Mouse (Mus musculus): ENCODE results near the gene Bicd2.

Bicd2 gene

DNA sequence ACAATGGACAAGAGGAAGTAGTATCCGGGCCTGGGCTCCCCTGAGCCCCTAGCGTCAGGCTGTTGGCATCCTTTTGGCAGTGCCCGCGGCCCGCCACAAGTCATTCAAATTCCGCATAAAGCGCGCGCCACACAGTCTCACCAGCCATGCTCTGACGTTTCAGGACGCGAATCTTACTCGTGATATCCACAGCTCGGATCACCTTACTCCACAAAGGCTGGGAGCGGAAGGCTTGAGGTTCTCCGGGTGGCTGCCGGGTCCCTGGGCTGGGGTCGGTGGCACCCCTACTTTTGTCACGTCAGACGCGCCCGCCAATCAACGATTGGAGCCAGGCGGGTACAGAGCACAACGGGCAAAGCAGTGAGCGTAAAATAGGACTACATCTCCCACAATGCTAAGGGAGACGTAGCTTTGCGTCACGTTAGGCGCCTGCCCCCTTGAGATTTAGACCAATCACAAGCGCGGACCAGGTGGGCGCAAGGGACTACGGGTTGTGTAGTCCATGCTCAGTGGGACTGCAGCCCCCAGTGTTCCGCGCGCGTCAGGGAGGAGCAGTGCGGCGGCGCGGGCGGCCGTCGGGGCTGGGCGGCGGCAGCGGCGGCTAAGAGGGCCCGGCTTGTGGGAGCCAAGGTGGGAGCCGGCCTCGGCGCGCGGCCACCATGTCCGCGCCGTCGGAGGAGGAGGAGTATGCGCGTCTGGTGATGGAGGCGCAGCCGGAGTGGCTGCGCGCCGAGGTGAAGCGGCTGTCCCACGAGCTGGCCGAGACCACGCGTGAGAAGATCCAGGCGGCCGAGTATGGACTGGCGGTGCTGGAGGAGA lies at the start of gene Bicd2:
TSS of gene Bicd2 (plus strand) at position 574 of the 819 bp plus-strand sequence.
- DNase-seq (ENCODE audit: low read depth, low spot score): peak; percentile 96

GRCm38 (mm10) chr13:49291949-49292348 lies 49.4 kb upstream of the Bicd2 start:
- no peak for DNase-seq (ENCODE audit: low read depth, low spot score)

GRCm38 (mm10) chr13:49294108-49294507 lies 47.3 kb upstream of the Bicd2 start:
- DNase-seq (ENCODE audit: low read depth, low spot score): no peak

DNA sequence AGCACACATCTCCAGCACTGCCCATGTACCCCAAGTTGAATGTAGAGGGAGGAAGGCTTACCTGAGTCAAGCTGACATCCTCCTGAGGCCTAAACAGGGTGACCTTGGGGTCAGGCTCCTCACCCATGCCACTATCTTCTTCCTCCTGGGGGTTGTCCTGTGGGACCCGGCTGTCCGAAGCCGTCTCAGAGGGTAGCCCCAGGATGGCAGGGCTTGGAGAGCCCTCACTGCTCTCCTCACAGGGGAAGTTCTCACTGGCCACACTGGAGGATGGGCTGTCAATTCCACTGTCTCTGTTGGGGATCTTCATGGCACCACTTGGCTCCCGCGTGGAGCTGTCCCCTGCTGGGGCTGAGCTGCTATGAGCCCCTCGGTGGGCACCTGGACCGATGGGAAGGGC lies 45.1 kb upstream of the Bicd2 start:
- DNase-seq (ENCODE audit: low read depth, low spot score): no peak

- no peak for DNase-seq (ENCODE audit: low read depth, low spot score)
Observed at GRCm38 (mm10) chr13:49298514-49299381, 42.6 kb upstream of the Bicd2 start.

DNA sequence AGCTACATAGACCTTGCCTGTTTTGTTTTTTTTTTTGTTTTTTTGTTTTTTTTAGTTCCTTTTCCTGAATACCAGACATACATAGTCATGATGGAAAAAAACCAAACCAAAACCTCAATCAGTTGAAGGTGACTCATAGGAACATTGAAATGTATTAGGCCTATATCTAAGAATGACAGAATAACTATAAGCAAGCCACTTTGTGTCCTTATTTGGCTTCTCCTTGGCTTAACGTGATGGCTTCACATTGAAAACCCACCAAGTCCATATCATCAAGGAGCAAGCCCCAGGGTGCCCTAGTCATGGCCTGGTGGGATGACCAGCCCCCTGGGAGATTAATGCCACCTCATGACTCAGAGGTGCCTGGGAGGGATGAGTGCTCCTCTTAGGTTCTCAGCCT lies 40.6 kb upstream of the Bicd2 start:
- DNase-seq (ENCODE audit: low read depth, low spot score): no peak

DNA sequence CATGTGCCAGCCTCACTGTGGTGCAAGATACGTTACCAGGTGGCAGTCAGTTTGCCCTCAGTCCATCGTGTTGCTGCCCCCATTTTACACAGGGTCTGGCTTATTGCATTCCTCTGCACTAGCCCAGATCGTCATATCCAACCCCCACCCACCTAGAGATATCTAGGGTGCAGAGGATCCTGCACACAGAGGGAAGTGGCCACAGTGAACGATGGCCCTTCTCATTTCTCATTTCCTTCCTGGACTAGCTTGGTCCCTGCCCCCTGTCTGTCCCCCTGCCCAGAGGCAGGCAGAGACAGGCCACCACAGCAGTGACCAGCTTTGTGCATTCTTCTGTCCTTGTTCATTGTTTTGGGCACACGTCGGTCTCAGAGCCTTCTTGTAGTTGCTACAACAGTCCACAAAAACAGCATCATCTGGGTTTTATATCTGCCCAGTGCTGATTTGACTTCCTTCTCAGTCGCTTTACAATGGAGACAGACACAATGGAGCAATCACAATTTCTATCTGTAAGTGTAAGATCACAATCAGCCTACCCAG lies 34.5 kb upstream of the Bicd2 start:
- DNase-seq (ENCODE audit: low read depth, low spot score): no peak

DNA sequence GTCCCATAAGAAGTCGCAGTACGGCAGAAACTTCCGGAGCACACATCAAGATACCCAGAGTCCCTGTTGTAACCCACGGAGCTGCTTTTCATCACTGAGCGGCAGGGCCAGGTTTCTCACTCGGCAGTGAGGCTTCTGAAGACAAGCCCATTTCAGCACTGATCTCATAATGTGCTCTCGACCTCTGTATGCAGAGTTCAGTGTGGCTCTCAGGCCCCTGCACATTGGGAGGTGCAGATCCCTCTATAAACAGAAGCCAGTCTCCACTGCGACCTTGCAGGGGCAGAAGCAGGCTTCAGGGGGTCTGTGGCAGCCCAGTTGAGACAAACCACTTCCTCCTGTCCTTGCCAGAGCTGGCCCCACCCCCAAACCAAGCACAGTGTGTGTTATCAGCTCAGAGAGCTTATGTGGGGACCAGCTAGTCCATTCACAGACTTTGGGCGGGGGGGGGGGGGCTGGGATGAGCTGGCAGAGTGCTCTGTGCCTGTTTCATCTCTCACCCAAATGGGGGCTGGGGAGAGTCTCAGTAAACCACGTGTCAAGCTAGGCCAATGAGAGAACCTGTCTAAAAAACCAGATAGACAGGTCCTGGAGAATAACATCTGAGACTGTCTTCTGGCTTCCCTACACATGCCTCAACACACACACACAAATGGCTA lies 33.9 kb upstream of the Bicd2 start:
- no peak for DNase-seq (ENCODE audit: low read depth, low spot score)

GRCm38 (mm10) chr13:49308206-49308605 lies 33.2 kb upstream of the Bicd2 start:
- no peak for DNase-seq (ENCODE audit: low read depth, low spot score)

GRCm38 (mm10) chr13:49308861-49309403 lies 32.5 kb upstream of the Bicd2 start:
- DNase-seq (ENCODE audit: low read depth, low spot score): no peak

GRCm38 (mm10) chr13:49309501-49309900 lies 31.9 kb upstream of the Bicd2 start:
- DNase-seq (ENCODE audit: low read depth, low spot score): no peak

GRCm38 (mm10) chr13:49311642-49312041 lies 29.7 kb upstream of the Bicd2 start:
- no peak for DNase-seq (ENCODE audit: low read depth, low spot score)

GRCm38 (mm10) chr13:49316386-49317162 lies 24.8 kb upstream of the Bicd2 start:
- DNase-seq (ENCODE audit: low read depth, low spot score): no peak

- DNase-seq (ENCODE audit: low read depth, low spot score): no peak
Observed at GRCm38 (mm10) chr13:49317508-49317907, 23.9 kb upstream of the Bicd2 start.

GRCm38 (mm10) chr13:49317914-49318313 lies 23.5 kb upstream of the Bicd2 start:
- no peak for DNase-seq (ENCODE audit: low read depth, low spot score)

DNA sequence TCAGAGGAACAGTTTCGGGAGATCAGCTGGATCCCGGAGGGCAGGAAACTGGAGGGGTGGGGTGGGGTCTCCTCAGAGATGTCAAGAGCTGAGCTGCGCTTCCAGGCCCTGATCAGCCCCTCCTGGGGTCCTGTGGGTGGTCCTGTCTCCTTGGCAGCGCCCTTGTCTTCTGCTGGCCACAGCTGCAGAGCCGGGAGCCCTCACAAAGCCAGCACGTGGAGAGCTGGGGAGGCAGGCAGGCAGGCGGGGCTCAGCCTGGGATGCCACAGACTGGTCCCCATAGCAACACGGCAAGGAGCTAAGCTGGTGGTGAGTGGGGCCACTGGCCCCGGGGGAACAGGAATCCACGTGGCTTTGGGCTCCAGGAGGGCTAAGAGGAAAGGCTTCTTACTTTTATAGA lies 21.3 kb upstream of the Bicd2 start, which contains the start of gene Fgd3:
TSS of gene Fgd3 (minus strand) at position 272 of the 400 bp plus-strand sequence.
- DNase-seq (ENCODE audit: low read depth, low spot score): no peak

GRCm38 (mm10) chr13:49320514-49320913 lies 20.9 kb upstream of the Bicd2 start:
- DNase-seq (ENCODE audit: low read depth, low spot score): no peak

- DNase-seq (ENCODE audit: low read depth, low spot score): no peak
Observed at GRCm38 (mm10) chr13:49321452-49321851, 19.9 kb upstream of the Bicd2 start.

- DNase-seq (ENCODE audit: low read depth, low spot score): peak; percentile 63
Observed at GRCm38 (mm10) chr13:49322169-49322568, 19.2 kb upstream of the Bicd2 start.

DNA sequence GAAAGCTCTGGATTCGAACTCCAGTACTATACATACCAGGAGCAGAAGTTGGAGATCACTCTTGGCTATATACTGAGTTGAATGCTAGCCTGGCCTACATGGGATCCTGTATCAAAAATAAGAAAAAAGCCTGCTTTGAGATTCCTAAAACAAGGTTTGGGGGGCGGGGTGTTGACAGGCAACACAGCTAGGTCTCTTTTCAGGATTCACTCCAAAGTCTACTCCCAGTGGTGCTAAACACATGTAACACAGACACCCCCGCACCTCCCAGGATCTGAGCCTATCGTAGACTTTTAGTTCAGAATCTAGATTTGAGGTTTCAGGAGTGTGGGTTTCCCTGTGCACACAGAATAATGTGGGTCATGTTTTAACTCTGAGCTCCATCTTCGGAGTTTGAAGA lies 18.6 kb upstream of the Bicd2 start:
- DNase-seq (ENCODE audit: low read depth, low spot score): no peak

- DNase-seq (ENCODE audit: low read depth, low spot score): peak; percentile 95
Observed at GRCm38 (mm10) chr13:49324871-49325270, 16.5 kb upstream of the Bicd2 start.
